In the genomic region with DNA sequence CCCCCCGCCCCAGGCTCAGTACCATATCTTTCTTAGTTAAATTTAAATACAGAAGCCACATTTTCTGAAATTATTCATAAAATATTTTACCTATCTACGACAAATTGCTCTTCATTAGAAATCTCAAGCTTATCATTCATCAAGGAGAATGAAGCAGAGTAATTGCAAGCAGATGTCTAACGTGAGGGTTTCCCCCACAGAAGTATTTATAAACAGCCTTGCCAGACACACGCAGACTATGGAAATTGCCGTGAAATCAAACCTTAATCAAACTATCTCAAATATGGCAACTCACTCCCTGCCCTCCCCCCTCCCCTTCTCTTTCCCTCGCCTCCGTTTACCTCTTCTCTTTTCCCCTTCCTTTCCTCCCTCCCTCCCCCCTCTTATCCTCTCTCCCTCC, we compare ENCODE assay signal across 28 mouse cellular contexts.
DNase-seq lines count a peak whose midpoint lies in the region; ATAC-seq lines count a peak whose summit lies in the region.
"Had no signal": no experiment of that assay in that cellular context is flagged by ENCODE, and none has a peak within 500 bp of the region (broad histone marks: within the 10 kb centered on the region; RNA-seq: fewer than 3 reads in every experiment).

No protein-coding gene starts in this region.

- no peaks in the 10 kb centered on the region for H3K4me1 ChIP-seq in forebrain, embryonic 15.5 days
- H3K4me1 ChIP-seq in forebrain, embryonic 13.5 days, result 0 out of 2 replicates have a peak, but pooled peaks cover 2% of the 10 kb centered on the region
- peaks cover 19% of the 10 kb centered on the region for H3K4me1 ChIP-seq in embryonic facial prominence, embryonic 14.5 days (ENCODE audit: control insufficient read depth, insufficient read depth, low read length)
- H3K4me1 ChIP-seq in heart, embryonic 10.5 days, result no peaks in the 10 kb centered on the region
- H3K4me1 ChIP-seq: heart, embryonic 12.5 days had no signal

- H3K27me3 ChIP-seq in forebrain, embryonic 15.5 days, result no peaks in the 10 kb centered on the region
- no peaks in the 10 kb centered on the region for H3K27me3 ChIP-seq in forebrain, embryonic 13.5 days
- 0 out of 2 replicates have a peak, but pooled peaks cover under 1% of the 10 kb centered on the region for H3K27me3 ChIP-seq in embryonic facial prominence, embryonic 14.5 days (replicated peaks; ENCODE audit: control insufficient read depth, insufficient read depth, low read length)
- H3K27me3 ChIP-seq in heart, embryonic 10.5 days (ENCODE audit: insufficient read depth, poor library complexity, severe bottlenecking), result no peaks in the 10 kb centered on the region
- H3K27me3 ChIP-seq: heart, embryonic 12.5 days had no signal

- no peak overlapping the region for H3K9ac ChIP-seq in forebrain, embryonic 15.5 days (replicated peaks)
- H3K9ac ChIP-seq in forebrain, embryonic 13.5 days, result no peak overlapping the region
- no peak overlapping the region for H3K9ac ChIP-seq in embryonic facial prominence, embryonic 14.5 days (ENCODE audit: low read depth, low read length)
- H3K9ac ChIP-seq: heart, embryonic 12.5 days; hindbrain, embryonic 14.5 days; liver, embryonic 14.5 days had no signal

- peak; percentile 35; the same call in 1 of the 2 replicates for ATAC-seq in forebrain, embryonic 15.5 days (replicated peaks)
- no peak for ATAC-seq in forebrain, embryonic 13.5 days
- ATAC-seq in embryonic facial prominence, embryonic 14.5 days (ENCODE audit: low read depth), result no peak
- ATAC-seq: activated CD4-positive, CD25-positive, alpha-beta regulatory T cell, adult 4 months; intestine, postnatal 0 days; midbrain, embryonic 16.5 days had no signal

- H3K9me3 ChIP-seq in forebrain, embryonic 15.5 days, result no peaks in the 10 kb centered on the region
- no peaks in the 10 kb centered on the region for H3K9me3 ChIP-seq in forebrain, embryonic 13.5 days (replicated peaks)
- no peaks in the 10 kb centered on the region for H3K9me3 ChIP-seq in embryonic facial prominence, embryonic 14.5 days (ENCODE audit: control insufficient read depth, low read length)
- no peaks in the 10 kb centered on the region for H3K9me3 ChIP-seq in heart, embryonic 10.5 days
- H3K9me3 ChIP-seq: heart, embryonic 12.5 days had no signal

- DNase-seq in NIH3T3 (ENCODE audit: low read depth), result peak; percentile 66
- DNase-seq in embryo, embryonic 11 days, result peak; percentile 17
- peak; percentile 64 for DNase-seq in embryonic facial prominence, embryonic 14.5 days (ENCODE audit: low spot score)
- DNase-seq in adrenal gland, postnatal 25 days, result no peak
- DNase-seq in adrenal gland, postnatal 10 days, result no peak
- DNase-seq in heart, embryonic 10.5 days (ENCODE audit: low spot score), result no peak
- DNase-seq: adrenal gland, adult 2 months; cerebellum, adult 2 months; cerebellum, postnatal 25 days; gastrocnemius, postnatal 36 days; heart, adult 18-20 months; kidney, adult 9 months; layer of hippocampus, adult 9-11 months; liver; lung, adult 2 months; lung, postnatal 10 days; thymus, adult 18-20 months; thymus, postnatal 25 days had no signal

- 47% methylated on average over 7 of the region's 7 CpGs for WGBS in forebrain, embryonic 15.5 days
- 43% methylated on average over 7 of the region's 7 CpGs for WGBS in forebrain, embryonic 13.5 days
- 17% methylated on average over 7 of the region's 7 CpGs for WGBS in embryonic facial prominence, embryonic 14.5 days
- WGBS in heart, embryonic 10.5 days, result 54% methylated on average over 7 of the region's 7 CpGs

- H3K36me3 ChIP-seq in forebrain, embryonic 15.5 days, result no peaks in the 10 kb centered on the region
- H3K36me3 ChIP-seq in forebrain, embryonic 13.5 days (ENCODE audit: poor library complexity, severe bottlenecking), result no peaks in the 10 kb centered on the region
- no peaks in the 10 kb centered on the region for H3K36me3 ChIP-seq in embryonic facial prominence, embryonic 14.5 days (ENCODE audit: control insufficient read depth, insufficient read depth, low read length)
- no peaks in the 10 kb centered on the region for H3K36me3 ChIP-seq in heart, embryonic 10.5 days
- H3K36me3 ChIP-seq: heart, embryonic 12.5 days had no signal

- no peak overlapping the region for H3K4me3 ChIP-seq in forebrain, embryonic 15.5 days
- H3K4me3 ChIP-seq in forebrain, embryonic 13.5 days, result no peak overlapping the region
- H3K4me3 ChIP-seq in embryonic facial prominence, embryonic 14.5 days (ENCODE audit: low read depth, low read length), result no peak overlapping the region
- H3K4me3 ChIP-seq in heart, embryonic 10.5 days, result no peak overlapping the region
- H3K4me3 ChIP-seq: heart, embryonic 12.5 days had no signal

- no peak overlapping the region for H3K4me2 ChIP-seq in forebrain, embryonic 15.5 days (replicated peaks)
- no peak overlapping the region for H3K4me2 ChIP-seq in forebrain, embryonic 13.5 days
- H3K4me2 ChIP-seq in embryonic facial prominence, embryonic 14.5 days (ENCODE audit: low read depth, low read length), result peak overlapping the region; percentile 26; the same call in 1 of the 2 replicates
- H3K4me2 ChIP-seq: heart, embryonic 12.5 days; hindbrain, embryonic 14.5 days had no signal

- no peak overlapping the region for H3K27ac ChIP-seq in forebrain, embryonic 15.5 days (replicated peaks)
- no peak overlapping the region for H3K27ac ChIP-seq in forebrain, embryonic 13.5 days
- no peak overlapping the region for H3K27ac ChIP-seq in embryonic facial prominence, embryonic 14.5 days (replicated peaks; ENCODE audit: low read depth, low read length)
- no peak overlapping the region for H3K27ac ChIP-seq in heart, embryonic 10.5 days
- H3K27ac ChIP-seq: hindbrain, embryonic 14.5 days; liver, embryonic 14.5 days; macrophage; stomach, postnatal 0 days had no signal

Comparison
In these comparisons a context has a peak if more than half of its experiments do, and no peak if none do; other contexts are left out.
1. DNase-seq: peak in NIH3T3 (single experiment), embryo, embryonic 11 days (single experiment) and embryonic facial prominence, embryonic 14.5 days (single experiment); none in adrenal gland, postnatal 25 days (single experiment), adrenal gland, postnatal 10 days (single experiment) and heart, embryonic 10.5 days (single experiment).